Mouse (Mus musculus) urinary bladder, postnatal 25 days (tissue): ENCODE data around the gene Olfr97.

Source experiments
- DNase-seq: peaks from one replicate; pipeline ENCODE4 v3.0.0; 2022; ENCODE audit warnings: low spot score

The Olfr97 gene

GRCm38 (mm10) chr17:37194782-37195181, 42.3 kb downstream of the Olfr97 start:
- no peak for DNase-seq

- DNase-seq = no peak
These were observed 43.5 kb downstream of the Olfr97 start, which contains the start of gene Ubd for GRCm38 (mm10) chr17:37193656-37194055. TSS of gene Ubd (plus strand) at chr17:37193892.

GRCm38 (mm10) chr17:37193032-37193431, 44.1 kb downstream of the Olfr97 start:
- no peak for DNase-seq

GRCm38 (mm10) chr17:37190711-37191110, 46.4 kb downstream of the Olfr97 start:
- peak; percentile 23 for DNase-seq

DNA sequence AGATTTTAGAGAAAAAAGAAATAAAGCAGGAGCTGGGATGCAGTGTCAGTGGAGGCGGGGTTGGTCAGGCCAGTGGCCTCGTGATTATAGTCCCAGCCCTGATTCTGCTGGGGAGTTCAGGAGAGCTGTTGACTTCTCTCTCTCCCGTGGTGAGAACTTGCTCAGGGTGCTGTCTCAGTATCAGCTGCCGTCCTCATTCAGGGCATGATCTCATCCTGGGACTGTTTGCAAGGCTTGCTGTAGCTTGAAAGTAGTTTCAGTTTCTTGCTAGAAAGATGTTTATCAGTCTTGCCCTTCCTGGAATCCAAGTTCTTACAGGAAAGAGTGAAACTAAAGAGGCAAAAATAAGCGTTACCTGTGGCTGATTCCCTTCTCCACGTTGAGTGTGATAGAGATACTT, 51.7 kb downstream of the Olfr97 start:
- DNase-seq = no peak
